7 mouse cellular contexts compared by ENCODE assay signal in genomic region chr5:88765587-88765986, GRCm38 (mm10). TPM values are rescaled to one million over a fixed set of nuclear protein-coding genes. Genes with fewer than 3 reads are reported as not detected.
DNase-seq lines count a peak whose midpoint lies in the region; ATAC-seq lines count a peak whose summit lies in the region.

No protein-coding gene starts in this region.

- peak overlapping the region; percentile 75 for H3K9ac ChIP-seq in limb, embryonic 13.5 days
- peak overlapping the region; percentile 87 for H3K9ac ChIP-seq in stomach, embryonic 16.5 days (ENCODE audit: low read length)

- peaks cover 67% of the 10 kb centered on the region for H3K4me1 ChIP-seq in megakaryocyte, embryonic 14.5 days
- H3K4me1 ChIP-seq in forebrain, embryonic 10.5 days: peaks cover 27% of the 10 kb centered on the region
- H3K4me1 ChIP-seq in limb, embryonic 13.5 days: peaks cover 19% of the 10 kb centered on the region
- H3K4me1 ChIP-seq in stomach, embryonic 16.5 days (ENCODE audit: control insufficient read depth, insufficient read depth, low read length): peaks cover 20% of the 10 kb centered on the region; the same call in 1 of the 2 replicates

- H3K27me3 ChIP-seq in megakaryocyte, embryonic 14.5 days (replicated peaks): no peaks in the 10 kb centered on the region
- H3K27me3 ChIP-seq in forebrain, embryonic 10.5 days (ENCODE audit: poor library complexity, severe bottlenecking): no peaks in the 10 kb centered on the region
- H3K27me3 ChIP-seq in limb, embryonic 13.5 days: no peaks in the 10 kb centered on the region
- H3K27me3 ChIP-seq in stomach, embryonic 16.5 days (ENCODE audit: control insufficient read depth, insufficient read depth, low read length): no peaks in the 10 kb centered on the region

- ATAC-seq in megakaryocyte, adult 5-6 weeks (ENCODE audit: poor library complexity, severe bottlenecking): no peak
- no peak for ATAC-seq in limb, embryonic 13.5 days (ENCODE audit: low FRiP score, low read depth)
- no peak for ATAC-seq in stomach, embryonic 16.5 days (ENCODE audit: insufficient read depth, low FRiP score)
- ATAC-seq in megakaryocyte progenitor cell, adult 5-6 weeks (replicated peaks; ENCODE audit: poor library complexity): no peak

- no peak for DNase-seq in forebrain, embryonic 10.5 days (ENCODE audit: extremely low spot score, low spot score)
- DNase-seq in B cell, adult 2 months: no peak

- H3K9me3 ChIP-seq in megakaryocyte, embryonic 14.5 days: no peaks in the 10 kb centered on the region
- no peaks in the 10 kb centered on the region for H3K9me3 ChIP-seq in forebrain, embryonic 10.5 days
- H3K9me3 ChIP-seq in limb, embryonic 13.5 days: no peaks in the 10 kb centered on the region
- no peaks in the 10 kb centered on the region for H3K9me3 ChIP-seq in stomach, embryonic 16.5 days (replicated peaks; ENCODE audit: control insufficient read depth, low read length)

- peak overlapping the region; percentile 65 for H3K4me2 ChIP-seq in limb, embryonic 13.5 days (replicated peaks)
- peak overlapping the region; percentile 79 for H3K4me2 ChIP-seq in stomach, embryonic 16.5 days (ENCODE audit: low read depth, low read length)

- peak overlapping the region; percentile 96 for H3K27ac ChIP-seq in forebrain, embryonic 10.5 days
- H3K27ac ChIP-seq in limb, embryonic 13.5 days: peak overlapping the region; percentile 88
- H3K27ac ChIP-seq in stomach, embryonic 16.5 days (ENCODE audit: low read length): peak overlapping the region; percentile 92

- 20% methylated on average over 6 of the region's 6 CpGs for WGBS in forebrain, embryonic 10.5 days
- 16% methylated on average over 6 of the region's 6 CpGs for WGBS in limb, embryonic 13.5 days
- 10% methylated on average over 6 of the region's 6 CpGs for WGBS in stomach, embryonic 16.5 days

- peak overlapping the region; percentile 97 for H3K4me3 ChIP-seq in megakaryocyte, embryonic 14.5 days (replicated peaks)
- peak overlapping the region; percentile 80 for H3K4me3 ChIP-seq in forebrain, embryonic 10.5 days
- H3K4me3 ChIP-seq in limb, embryonic 13.5 days: peak overlapping the region; percentile 77
- H3K4me3 ChIP-seq in stomach, embryonic 16.5 days (replicated peaks; ENCODE audit: low read length): peak overlapping the region; percentile 89

- peaks cover 77% of the 10 kb centered on the region for H3K36me3 ChIP-seq in megakaryocyte, embryonic 14.5 days (replicated peaks; ENCODE audit: low read length)
- H3K36me3 ChIP-seq in forebrain, embryonic 10.5 days (replicated peaks): peaks cover 45% of the 10 kb centered on the region
- peaks cover 18% of the 10 kb centered on the region for H3K36me3 ChIP-seq in limb, embryonic 13.5 days
- H3K36me3 ChIP-seq in stomach, embryonic 16.5 days (ENCODE audit: control insufficient read depth, insufficient read depth, low read length): no peaks in the 10 kb centered on the region

RNA-seq across cellular contexts. Expression of gene Dck, which starts 0.8 kb away (rescaled TPM):
- 1.5 and 2.0 TPM in 2 replicates for polyA plus RNA-seq in megakaryocyte, embryonic 14.5 days (2012; ENCODE audit: insufficient read depth, low replicate concordance)
- 120 and 142 TPM in 2 replicates for total RNA-seq in megakaryocyte, adult 5-6 weeks (2015)
- total RNA-seq in megakaryocyte, adult 5-6 weeks (2017): 62.9 and 65.5 TPM in 2 replicates
- 122 and 127 TPM in 2 replicates for polyA plus RNA-seq in forebrain, embryonic 10.5 days (2016; fragmentation: Nextera tagmentation; extraction: Ambion mirVana)
- 46.5 TPM in 2 replicates for polyA plus RNA-seq in limb, embryonic 13.5 days (2015; fragmentation: Nextera tagmentation; extraction: Ambion mirVana)
- polyA plus RNA-seq in stomach, embryonic 16.5 days (2015; fragmentation: Nextera tagmentation; extraction: Ambion mirVana): 35.9 and 38.6 TPM in 2 replicates
- 44.5 and 48.0 TPM in 2 replicates for total RNA-seq in megakaryocyte progenitor cell, adult 5-6 weeks (2015)
- total RNA-seq in megakaryocyte progenitor cell, adult 5-6 weeks (2017): 19.6 and 26.6 TPM in 2 replicates

RNA-seq across cellular contexts. Expression of gene Mob1b, which starts 44.9 kb away (rescaled TPM):
- 20.8 and 22.0 TPM in 2 replicates for polyA plus RNA-seq in megakaryocyte, embryonic 14.5 days (2012; ENCODE audit: insufficient read depth, low replicate concordance)
- 26.1 and 26.6 TPM in 2 replicates for total RNA-seq in megakaryocyte, adult 5-6 weeks (2015)
- total RNA-seq in megakaryocyte, adult 5-6 weeks (2017): 11.5 and 15.7 TPM in 2 replicates
- 14.1 and 14.9 TPM in 2 replicates for polyA plus RNA-seq in forebrain, embryonic 10.5 days (2016; fragmentation: Nextera tagmentation; extraction: Ambion mirVana)
- 10.5 and 11.4 TPM in 2 replicates for polyA plus RNA-seq in limb, embryonic 13.5 days (2015; fragmentation: Nextera tagmentation; extraction: Ambion mirVana)
- 15.2 and 15.9 TPM in 2 replicates for polyA plus RNA-seq in stomach, embryonic 16.5 days (2015; fragmentation: Nextera tagmentation; extraction: Ambion mirVana)
- total RNA-seq in megakaryocyte progenitor cell, adult 5-6 weeks (2015): 29.4 and 34.6 TPM in 2 replicates
- total RNA-seq in megakaryocyte progenitor cell, adult 5-6 weeks (2017): 8.7 and 9.0 TPM in 2 replicates

Comparison
In these comparisons a context has a peak if more than half of its experiments do, and no peak if none do; other contexts are left out.
1. RNA of gene Dck, which starts 0.8 kb away (polyA plus RNA-seq): 122 to 127 TPM in forebrain, embryonic 10.5 days, 46.5 TPM in limb, embryonic 13.5 days and 35.9 to 38.6 TPM in stomach, embryonic 16.5 days; 1.5 to 2.0 TPM in megakaryocyte, embryonic 14.5 days; every median in the first group is over 10 times any median in the second.
2. Peak in every context shown above with its lines, with median percentiles within 50 percentile points of each other: H3K4me3 ChIP-seq and H3K27ac ChIP-seq.